Mouse (Mus musculus) retina, postnatal 1 day (tissue): ENCODE results near the gene Scgb1b15.
"Not testable (repeated sequence)": the region's sequence is repeated elsewhere in the genome, so short reads cannot be mapped to it uniquely, and the experiment has no call there.

Source experiments
- DNase-seq: peaks from one replicate; pipeline ENCODE4 v3.0.0-alpha.2; 2012

Gene Scgb1b15

GRCm38 (mm10) chr7:32836254-32836653 is at the start of gene Scgb1b15:
Gene Scgb1b15 (plus strand): TSS chr7:32836554.
- DNase-seq = not testable (repeated sequence)

- DNase-seq = not testable (repeated sequence)
Observed at GRCm38 (mm10) chr7:32829562-32829961, 6.8 kb upstream of the Scgb1b15 start, which contains the start of gene Scgb2b15. Gene Scgb2b15 (minus strand): TSS chr7:32829662.
